Mouse (Mus musculus): ENCODE measurements around the gene Abraxas1.

The Abraxas1 gene

DNA sequence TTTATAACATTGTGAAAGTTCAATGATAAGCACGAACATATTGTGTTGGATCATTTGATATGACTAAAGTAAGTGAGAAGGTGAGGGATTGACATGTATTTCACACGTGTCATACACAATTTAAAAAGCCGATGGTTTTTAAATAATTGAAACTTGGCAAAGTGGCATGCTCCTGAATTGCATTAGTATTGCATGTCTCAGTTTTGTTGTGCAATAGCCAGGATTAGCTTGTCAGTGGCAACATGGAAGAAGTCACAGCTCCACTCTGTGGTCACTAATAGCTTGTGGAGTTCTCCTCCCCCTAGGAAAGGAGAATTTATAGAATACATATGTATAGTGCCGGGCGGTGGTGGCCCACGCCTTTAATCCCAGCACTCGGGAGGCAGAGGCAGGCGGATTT is 610 bp upstream of the Abraxas1 start:
- no peak for DNase-seq

DNA sequence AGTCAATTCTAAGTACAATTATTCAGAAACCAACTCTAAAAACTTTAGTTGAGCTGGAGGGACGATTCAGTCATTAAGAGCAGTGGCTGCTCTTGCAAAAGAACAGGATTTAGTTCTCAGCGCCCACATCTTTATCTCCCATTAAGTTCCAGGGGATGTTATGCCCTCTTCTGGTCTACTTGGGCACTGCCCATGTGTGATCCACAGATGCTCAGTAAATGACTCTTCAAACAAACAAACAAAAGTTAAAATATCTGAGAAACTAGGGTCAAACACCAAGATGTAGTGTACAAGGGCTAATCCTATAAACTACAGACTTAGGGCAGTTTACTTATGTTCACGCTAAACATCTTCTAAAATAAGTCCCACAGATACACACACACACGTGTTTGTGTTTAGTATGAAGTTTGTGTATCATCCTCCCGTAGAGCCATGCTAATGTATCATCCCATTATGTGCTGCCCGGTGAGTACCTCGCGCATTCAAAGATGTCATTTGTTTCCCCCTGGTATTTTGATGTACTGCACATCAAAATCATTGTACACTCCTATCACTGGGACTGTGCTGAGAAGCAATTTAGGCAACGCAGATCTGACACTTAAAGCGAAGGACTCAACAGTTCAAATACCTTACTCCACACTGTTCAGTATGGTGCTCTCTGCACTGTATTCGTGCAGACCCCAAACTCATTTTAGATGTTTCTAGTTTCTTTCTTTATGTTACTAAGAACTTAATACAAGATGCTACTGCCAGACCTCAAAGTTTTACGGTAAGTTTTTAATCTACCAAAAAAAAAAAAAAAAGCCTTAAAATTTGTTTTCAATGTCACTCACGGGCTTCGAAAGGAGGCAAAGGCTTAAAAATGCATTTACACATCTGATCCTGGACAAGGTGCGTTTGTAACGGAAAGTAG is 941 bp downstream of the Abraxas1 start:
- DNase-seq, result peak; percentile 30

DNA sequence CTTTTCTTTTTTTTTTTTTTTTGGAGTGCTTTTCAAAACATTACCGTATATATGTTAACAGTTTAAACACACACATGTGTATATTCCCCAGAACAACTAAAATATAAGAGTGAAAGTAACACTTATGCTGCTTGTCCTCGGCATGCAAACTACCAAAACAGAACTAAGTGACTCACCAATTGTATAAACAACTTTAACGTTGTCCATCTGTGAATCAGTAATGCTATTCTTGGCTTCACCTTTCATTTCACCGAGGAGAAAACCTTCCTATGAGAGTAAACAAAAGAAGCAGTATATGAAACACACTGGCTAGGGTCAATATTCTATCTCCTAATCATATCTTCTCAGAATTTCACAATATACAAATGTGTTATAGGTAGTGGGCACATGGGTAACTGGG is 2.4 kb downstream of the Abraxas1 start:
- no peak for DNase-seq

DNA sequence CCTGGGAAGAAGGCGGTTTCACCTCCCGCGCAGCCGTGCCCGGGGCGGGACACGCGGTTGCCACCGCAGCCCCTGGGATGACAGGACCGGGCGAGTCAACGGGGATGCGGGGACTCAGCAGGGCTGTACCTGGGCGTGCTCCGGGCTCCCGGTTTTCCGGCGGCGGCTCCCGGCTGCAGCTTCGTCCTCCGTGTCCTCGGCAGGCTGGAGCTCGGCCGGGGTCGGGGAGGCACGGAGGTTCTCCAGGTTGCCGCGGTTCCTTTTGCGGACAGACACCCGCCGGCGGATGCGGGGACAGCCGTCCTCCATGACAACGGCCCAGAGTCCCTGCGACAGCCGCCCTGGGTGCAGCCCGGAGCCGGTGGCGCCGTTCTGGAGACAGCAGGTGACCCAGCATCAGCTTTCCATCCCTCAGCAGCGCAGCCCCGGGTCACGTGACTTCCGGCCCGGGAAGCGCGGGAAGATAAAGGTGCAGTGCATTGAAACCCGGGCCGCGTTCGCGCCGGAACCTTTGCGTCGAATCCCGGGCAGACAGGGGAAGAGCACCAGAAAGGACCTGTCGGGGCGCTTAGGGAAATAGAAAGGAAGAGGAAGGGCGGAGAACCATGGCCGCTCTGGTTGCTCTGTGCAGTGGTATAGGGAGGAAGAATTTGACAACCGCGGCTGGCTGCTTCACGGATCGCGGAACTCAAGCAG is 22.5 kb downstream of the Abraxas1 start, which contains the start of the genes Helq and Mrps18c:
Helq (minus strand) TSS at position 434 of the 696 bp plus-strand sequence.
Mrps18c (plus strand) TSS at position 463 of the 696 bp plus-strand sequence.
- DNase-seq, result peak; percentile 95

DNA sequence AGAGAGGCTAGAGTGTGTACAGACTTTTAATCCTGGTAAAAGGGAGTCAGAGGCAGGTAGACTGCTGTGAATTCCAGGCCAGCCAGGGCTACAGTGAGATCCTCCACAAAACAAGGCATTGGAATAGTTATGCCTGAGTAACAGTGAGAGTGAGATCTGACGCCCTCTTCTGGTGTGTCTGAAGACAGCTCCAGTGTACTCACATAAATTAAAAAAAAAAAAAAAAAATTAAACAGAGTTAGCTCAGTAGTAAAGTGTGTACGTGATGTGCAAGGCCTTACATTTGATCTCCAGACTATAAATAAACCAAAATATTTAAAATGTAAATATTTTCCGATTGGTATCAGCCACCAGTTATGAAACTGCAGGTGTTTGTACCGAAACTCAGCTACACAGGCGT is 26.7 kb downstream of the Abraxas1 start:
- DNase-seq, result no peak

DNA sequence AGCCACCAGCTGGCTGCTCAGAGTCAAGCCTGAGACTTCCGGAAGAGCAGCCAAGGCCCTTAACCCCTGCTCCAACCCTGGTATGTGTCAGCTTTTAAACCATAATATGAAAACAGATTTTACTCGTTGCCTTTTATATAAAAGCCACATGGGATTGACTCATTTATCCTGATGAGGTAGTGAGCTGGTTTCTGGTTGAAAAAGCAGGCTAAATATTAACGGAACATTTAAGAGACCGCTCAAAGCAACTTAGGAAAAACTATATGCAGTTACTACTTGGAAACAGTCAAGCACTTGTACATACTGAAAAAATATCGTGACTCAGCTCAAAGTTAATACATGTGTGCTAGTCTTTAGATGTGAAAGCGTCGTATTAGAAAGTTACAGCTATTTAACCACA is 28.5 kb downstream of the Abraxas1 start:
- DNase-seq, result no peak

DNA sequence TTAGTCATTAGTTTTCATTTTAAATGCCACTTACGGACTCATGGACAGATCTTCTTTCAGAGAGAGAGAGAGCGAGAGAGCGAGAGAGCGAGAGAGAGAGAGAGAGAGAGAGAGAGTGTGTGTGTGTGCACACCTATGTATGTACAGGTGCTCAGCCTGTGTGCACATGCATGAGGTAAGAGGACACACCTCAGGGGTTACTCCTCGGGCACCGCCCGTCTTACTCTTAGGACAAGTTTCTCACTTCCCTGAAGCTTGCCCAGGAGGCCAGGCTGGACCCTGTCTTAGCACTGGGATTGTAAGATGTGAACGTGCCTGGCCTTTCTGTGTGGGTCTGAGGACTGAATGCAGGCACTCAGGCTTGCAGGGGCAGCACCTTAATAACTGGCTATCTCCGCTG is 33.2 kb downstream of the Abraxas1 start:
- DNase-seq, result no peak

DNA sequence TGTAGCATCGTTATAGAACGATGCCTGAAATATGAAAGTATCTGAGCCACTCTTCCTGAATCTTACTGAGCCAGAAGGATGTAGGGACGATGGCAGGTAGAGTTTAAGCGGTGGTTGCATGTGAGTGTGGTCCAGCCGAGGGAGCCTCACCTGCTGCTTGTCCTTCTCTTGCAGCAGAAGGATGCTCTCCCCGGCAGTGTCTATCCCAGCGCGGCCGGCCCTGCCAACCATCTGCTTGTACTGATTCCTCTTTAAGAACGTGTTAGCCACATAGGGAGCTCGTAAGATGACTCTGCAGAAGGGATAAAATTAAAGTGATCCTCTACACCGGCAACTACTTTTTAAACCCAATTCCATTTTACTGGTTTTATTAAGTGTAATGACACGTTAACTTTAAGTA is 41.8 kb downstream of the Abraxas1 start:
- DNase-seq, result no peak

DNA sequence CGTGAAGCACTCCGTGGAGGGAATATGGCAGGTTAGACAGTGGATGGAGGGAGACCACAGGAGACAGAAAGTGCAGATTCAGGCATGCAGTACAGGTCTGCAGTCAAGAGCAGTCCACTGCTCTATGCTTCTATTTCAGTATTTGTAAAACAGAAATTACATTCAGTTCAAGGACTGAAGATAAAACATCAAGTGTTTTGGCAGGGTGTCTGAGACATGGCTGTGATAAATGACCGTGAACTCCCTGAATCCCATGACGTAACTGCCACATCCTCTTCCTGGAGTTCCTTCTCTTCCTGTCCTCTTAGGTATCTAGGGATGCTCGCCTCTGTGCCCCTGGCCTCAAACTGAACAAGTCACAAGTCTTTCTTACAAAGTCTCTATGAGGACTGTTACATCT is 43.9 kb downstream of the Abraxas1 start:
- DNase-seq, result no peak

DNA sequence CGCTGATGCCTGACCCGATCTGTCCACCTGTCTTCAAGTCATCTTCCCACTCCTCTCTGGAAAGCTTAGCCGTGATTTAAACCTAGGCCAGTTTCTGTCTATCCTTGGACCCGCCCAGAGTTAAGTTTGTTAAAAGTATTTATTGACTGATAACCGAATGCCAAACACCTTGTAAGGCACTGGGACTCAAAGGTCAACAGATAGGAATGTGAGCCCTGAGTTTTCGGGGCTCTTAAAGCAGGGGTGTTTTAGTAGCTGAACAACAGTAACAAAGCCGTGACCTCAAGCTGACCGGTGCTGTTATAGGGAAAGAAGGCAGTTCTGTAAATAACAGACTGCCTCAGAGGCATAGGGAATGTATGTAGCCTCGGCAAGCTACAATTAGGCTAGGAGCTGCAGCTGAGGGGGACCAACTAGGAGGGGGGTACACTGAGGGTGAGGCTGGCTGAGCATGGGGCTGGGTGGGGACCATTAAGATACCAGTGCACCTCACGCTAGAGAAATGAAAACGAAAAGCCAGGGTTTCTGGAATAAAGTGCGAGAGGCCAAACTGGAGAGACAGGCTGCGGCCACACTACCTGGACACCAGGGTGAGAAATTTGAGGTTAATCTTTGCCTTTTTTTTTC is 44.9 kb downstream of the Abraxas1 start:
- DNase-seq, result no peak

DNA sequence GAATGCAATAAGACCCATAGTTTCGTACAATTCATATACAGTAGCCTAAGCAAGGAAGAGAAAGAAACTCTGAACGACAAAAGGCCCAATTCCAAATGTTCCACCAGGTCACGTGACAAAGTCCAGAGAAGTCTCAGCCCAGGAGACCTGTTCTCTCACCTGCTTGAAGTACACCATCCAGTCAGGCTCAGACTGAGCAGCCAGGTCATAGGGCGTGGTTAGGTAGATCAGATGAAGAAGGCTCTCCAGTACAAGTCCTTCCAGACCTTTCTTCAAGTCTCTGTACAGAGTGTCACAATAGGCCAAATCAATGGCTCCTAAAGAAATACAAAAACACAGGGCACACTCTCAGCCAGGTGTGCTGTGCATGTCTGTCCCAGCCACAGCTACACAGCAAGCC is 49.2 kb downstream of the Abraxas1 start:
- DNase-seq, result no peak

DNA sequence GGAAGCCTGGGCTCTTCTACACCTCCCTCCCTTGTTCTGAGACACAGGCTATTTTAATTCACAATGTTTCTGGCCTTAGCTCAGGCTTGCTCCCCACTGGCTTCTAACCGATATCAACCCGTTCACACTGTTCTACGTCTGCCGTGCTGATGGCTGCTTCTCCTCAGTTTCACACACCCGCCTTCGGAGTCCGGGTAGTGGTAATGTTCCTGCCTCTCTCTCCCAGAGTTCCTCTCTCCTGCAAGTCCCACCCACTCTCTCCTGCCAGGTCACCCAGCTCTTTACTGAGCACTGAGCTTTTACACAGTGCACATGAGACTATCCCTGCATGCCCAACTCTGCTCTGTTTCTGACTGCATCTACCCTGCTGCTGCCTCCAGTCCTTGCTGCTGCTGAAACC is 54.7 kb downstream of the Abraxas1 start:
- no peak for DNase-seq

DNA sequence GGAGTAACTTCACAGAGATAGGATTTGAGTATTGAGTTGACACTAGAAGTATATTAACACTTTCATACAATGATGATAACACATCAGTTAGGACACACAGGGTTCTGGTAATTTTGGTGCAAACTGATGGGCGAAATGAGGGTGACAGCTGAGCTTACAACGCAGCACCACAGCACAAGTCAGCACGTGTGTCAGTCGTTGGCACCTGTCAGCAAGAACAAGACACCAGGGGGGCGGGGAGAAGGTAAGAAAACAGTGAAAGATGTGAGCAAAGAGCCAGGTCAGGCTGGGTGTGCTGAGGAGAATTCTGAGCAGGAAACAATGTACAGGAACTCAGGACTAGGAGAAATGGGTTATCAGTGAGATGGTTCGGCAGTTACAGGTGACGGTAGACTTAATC is 59.0 kb downstream of the Abraxas1 start:
- no peak for DNase-seq

DNA sequence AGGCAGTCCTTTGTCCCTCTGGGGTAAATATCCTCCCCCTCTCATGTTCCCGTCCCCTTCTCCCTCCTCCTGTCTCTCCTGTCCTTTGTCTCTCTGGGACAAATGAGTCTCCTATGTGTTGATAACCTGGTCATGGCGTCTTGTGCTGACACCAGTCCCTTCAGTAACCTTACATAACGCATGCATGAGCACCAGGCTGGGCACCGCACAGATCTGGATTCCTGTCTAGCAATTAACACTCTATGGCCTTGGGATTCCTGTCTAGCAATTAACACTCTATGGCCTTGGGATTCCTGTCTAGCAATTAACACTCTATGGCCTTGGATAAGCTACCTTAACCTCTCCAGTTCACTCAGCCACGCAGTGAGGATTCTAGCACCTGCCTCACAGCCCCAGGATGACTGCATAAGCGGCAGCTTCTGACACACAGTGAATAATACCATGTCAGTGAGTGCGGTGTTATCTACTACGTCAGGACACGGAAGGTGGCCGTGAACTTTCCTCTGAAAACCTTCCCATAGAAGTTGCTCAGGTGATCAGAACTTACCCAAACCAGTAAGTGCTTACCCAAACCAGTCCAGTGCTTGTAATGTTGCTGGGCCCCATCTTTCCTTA is 60.6 kb downstream of the Abraxas1 start:
- no peak for DNase-seq

DNA sequence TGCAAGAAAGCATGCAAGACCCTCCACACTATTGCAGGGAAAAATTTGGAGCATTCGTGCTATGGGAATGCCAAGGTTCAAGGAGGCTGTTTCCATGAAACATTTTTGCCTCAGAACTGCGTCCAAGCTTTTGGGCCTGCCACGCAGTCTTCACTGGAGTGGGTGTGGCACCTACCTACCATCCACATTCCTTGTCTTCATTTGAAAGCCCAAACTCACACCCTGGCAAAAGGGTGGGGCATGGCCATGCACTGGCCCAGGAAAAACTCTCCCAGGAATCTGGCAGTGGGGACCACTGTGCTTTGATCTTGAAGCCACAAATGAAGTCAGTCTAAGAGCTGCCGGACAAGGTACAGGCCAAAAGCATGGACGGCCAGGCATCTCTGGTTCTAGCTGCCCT is 62.6 kb downstream of the Abraxas1 start:
- no peak for DNase-seq
